Mouse (Mus musculus) E14TG2a.4 (cell line): ENCODE measurements around the gene Prodh2.

Experiments
- CTCF ChIP-seq: conservative IDR thresholded peaks from 2 replicates; pipeline ENCODE4 v1.5.1; 2014; ENCODE audit warnings: low read length
- POU5F1 ChIP-seq: IDR thresholded peaks from 2 replicates; pipeline ENCODE4 v1.6.1; 2014; ENCODE audit warnings: low read length, borderline replicate concordance

DNA sequence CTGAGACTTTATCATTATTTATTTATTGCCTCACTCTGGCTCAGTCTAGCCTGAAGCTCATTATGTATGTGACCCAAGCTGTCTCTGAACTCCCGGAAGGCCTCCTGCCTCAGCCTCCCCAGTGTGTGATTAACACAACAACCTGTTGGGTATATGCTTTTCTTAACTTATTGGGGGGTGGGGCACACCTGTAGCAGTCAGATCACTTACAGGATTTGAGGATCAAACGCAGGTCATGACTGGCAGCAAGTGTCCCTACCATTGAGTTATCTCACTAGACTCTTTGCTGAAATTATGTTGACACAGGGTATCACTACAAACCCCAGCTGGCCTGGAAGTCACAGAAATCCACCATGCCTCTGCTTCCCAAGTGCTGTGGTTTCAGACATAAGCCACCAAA is 66.9 kb downstream of the Prodh2 start:
- no peak for TF ChIP-seq CTCF
- TF ChIP-seq POU5F1 = no peak
